Mouse (Mus musculus): ENCODE measurements around the gene Oser1. TPM values are rescaled to one million over a fixed set of nuclear protein-coding genes. Genes with fewer than 3 reads are reported as not detected.

Gene Oser1
- total and polyA plus RNA-seq, 3 experiments: 43.8 to 53.9 TPM; not detected in 1

GRCm38 (mm10) chr2:163398770-163399169, 25.7 kb downstream of the Oser1 start:
- Histone ChIP-seq H3K36me3 (ENCODE audit: control insufficient read depth in 1 of 2, insufficient read depth in 2 of 2, low read length in 2 of 2) (no peaks in the 10 kb centered on the region), H3K79me2 (ENCODE audit: control insufficient read depth, insufficient read depth, low read length, poor library complexity) (no peaks in the 10 kb centered on the region), H3K27ac (ENCODE audit: control insufficient read depth, low read depth, low read length) (no peak overlapping the region), H3K9me3 (replicated peaks; ENCODE audit: insufficient read depth, low read length) (no peaks in the 10 kb centered on the region), H3K4me1 (ENCODE audit: control insufficient read depth in 1 of 2, insufficient read depth in 2 of 2, low read length in 2 of 2) (no peaks in the 10 kb centered on the region), H3K27me3 (ENCODE audit: control insufficient read depth in 1 of 2, insufficient read depth in 2 of 2, low read length in 2 of 2) (no peaks in the 10 kb centered on the region), H3K4me3 (ENCODE audit: control insufficient read depth in 1 of 2, insufficient read depth in 1 of 2, low read depth in 2 of 2, low read length in 2 of 2) (no peak overlapping the region), H3K9ac (ENCODE audit: control insufficient read depth, low read depth, low read length, poor library complexity, severe bottlenecking) (no peak overlapping the region)
- no peak for DNase-seq (ENCODE audit: low read depth, low spot score)
- TF ChIP-seq ZMIZ1 (IDR thresholded peaks at IDR 0.05; ENCODE audit: low read depth, low read length): no peak
- TF ChIP-seq SIN3A (IDR thresholded peaks at IDR 0.05; ENCODE audit: low read length): no peak
- TF ChIP-seq ZKSCAN1 (IDR thresholded peaks at IDR 0.05; ENCODE audit: low read depth, low read length): no peak
- no peak for TF ChIP-seq CHD1 (IDR thresholded peaks at IDR 0.05; ENCODE audit: low read depth, low read length)
- no peak for TF ChIP-seq CTCF (IDR thresholded peaks at IDR 0.05 in 2 of 3, conservative IDR thresholded peaks at IDR 0.05 in 1 of 3; ENCODE audit: control insufficient read depth in 1 of 3, insufficient read depth in 1 of 3, low read depth in 2 of 3, low read length in 3 of 3, poor library complexity in 1 of 3, severe bottlenecking in 1 of 3)
- no peak for TF ChIP-seq POLR2AphosphoS5 (IDR thresholded peaks at IDR 0.05; ENCODE audit: borderline replicate concordance, low read depth, low read length)
- TF ChIP-seq RAD21 (IDR thresholded peaks at IDR 0.05; ENCODE audit: low read depth, low read length): no peak
- TF ChIP-seq GATA1 (IDR thresholded peaks at IDR 0.05; ENCODE audit: low read depth, low read length): no peak
- no peak for TF ChIP-seq CHD2 (IDR thresholded peaks at IDR 0.05; ENCODE audit: low read length)
- no peak for TF ChIP-seq MYB (IDR thresholded peaks at IDR 0.05; ENCODE audit: low read depth, low read length)
- TF ChIP-seq ZNF384 (IDR thresholded peaks at IDR 0.05; ENCODE audit: low read depth, low read length): no peak
- TF ChIP-seq E2F4 (IDR thresholded peaks at IDR 0.05; ENCODE audit: borderline replicate concordance, low read depth, low read length): no peak
- TF ChIP-seq ELF1 (IDR thresholded peaks at IDR 0.05; ENCODE audit: low read depth, low read length): no peak
- no peak for TF ChIP-seq MEF2A (IDR thresholded peaks at IDR 0.05; ENCODE audit: extremely low read depth, insufficient replicate concordance, low read depth, low read length, poor library complexity, severe bottlenecking)
- TF ChIP-seq SMC3 (IDR thresholded peaks at IDR 0.05; ENCODE audit: low read depth, low read length): no peak
- TF ChIP-seq MXI1 (IDR thresholded peaks at IDR 0.05; ENCODE audit: low read depth, low read length): no peak
- no peak for TF ChIP-seq MYC (IDR thresholded peaks at IDR 0.05; ENCODE audit: low read depth, low read length)
- TF ChIP-seq NRF1 (IDR thresholded peaks at IDR 0.05; ENCODE audit: insufficient read depth, low read depth, low read length, poor library complexity, severe bottlenecking): no peak

GRCm38 (mm10) chr2:163397905-163398304, 26.6 kb downstream of the Oser1 start, which contains the start of gene Jph2:
Jph2 (minus strand) TSS chr2:163397993.
- Histone ChIP-seq H3K36me3 (ENCODE audit: control insufficient read depth in 1 of 2, insufficient read depth in 2 of 2, low read length in 2 of 2) (no peaks in the 10 kb centered on the region), H3K27me3 (ENCODE audit: control insufficient read depth in 1 of 2, insufficient read depth in 2 of 2, low read length in 2 of 2) (no peaks in the 10 kb centered on the region), H3K9ac (ENCODE audit: control insufficient read depth, low read depth, low read length, poor library complexity, severe bottlenecking) (no peak within 1 kb of the TSS), H3K27ac (ENCODE audit: control insufficient read depth, low read depth, low read length) (no peak within 1 kb of the TSS), H3K9me3 (replicated peaks; ENCODE audit: insufficient read depth, low read length) (no peaks in the 10 kb centered on the region), H3K4me3 (ENCODE audit: control insufficient read depth in 1 of 2, insufficient read depth in 1 of 2, low read depth in 2 of 2, low read length in 2 of 2) (no peak within 1 kb of the TSS), H3K79me2 (ENCODE audit: control insufficient read depth, insufficient read depth, low read length, poor library complexity) (no peaks in the 10 kb centered on the region), H3K4me1 (ENCODE audit: control insufficient read depth in 1 of 2, insufficient read depth in 2 of 2, low read length in 2 of 2) (no peaks in the 10 kb centered on the region)
- TF ChIP-seq ZMIZ1 (IDR thresholded peaks at IDR 0.05; ENCODE audit: low read depth, low read length): no peak
- no peak for TF ChIP-seq GABPA (IDR thresholded peaks at IDR 0.05; ENCODE audit: low read depth, low read length)
- TF ChIP-seq POLR2A (IDR thresholded peaks at IDR 0.05; ENCODE audit: control insufficient read depth in 1 of 2, insufficient read depth in 1 of 2, low read depth in 1 of 2, low read length in 2 of 2, poor library complexity in 1 of 2): no peak
- no peak for TF ChIP-seq MAX (IDR thresholded peaks at IDR 0.05; ENCODE audit: low read length)
- TF ChIP-seq SIN3A (IDR thresholded peaks at IDR 0.05; ENCODE audit: low read length): no peak
- TF ChIP-seq POLR2AphosphoS5 (IDR thresholded peaks at IDR 0.05; ENCODE audit: borderline replicate concordance, low read depth, low read length): no peak
- TF ChIP-seq MAFK (IDR thresholded peaks at IDR 0.05; ENCODE audit: borderline replicate concordance, low read depth, low read length): no peak
- no peak for TF ChIP-seq GATA1 (IDR thresholded peaks at IDR 0.05; ENCODE audit: low read depth, low read length)
- no peak for DNase-seq (ENCODE audit: low read depth, low spot score)

Measured in MEL (cell line).